Mouse (Mus musculus) central nervous system, embryonic 14 days (tissue): Measurements from ENCODE around the gene Morc1. TPM values are rescaled to one million over a fixed set of nuclear protein-coding genes. Genes with fewer than 3 reads are reported as not detected.

Experiments
- polyA plus RNA-seq: library from polyadenylated mRNA; depleted of rRNA; stranded (reverse); fragments of >200 nt; gene quantifications from 2 replicates; pipeline ENCODE4 v1.2.3, GENCODE M21; 2012; rRNA removed

The Morc1 gene
- 0.04 and 0.05 TPM in 2 replicates for polyA plus RNA-seq

DNA sequence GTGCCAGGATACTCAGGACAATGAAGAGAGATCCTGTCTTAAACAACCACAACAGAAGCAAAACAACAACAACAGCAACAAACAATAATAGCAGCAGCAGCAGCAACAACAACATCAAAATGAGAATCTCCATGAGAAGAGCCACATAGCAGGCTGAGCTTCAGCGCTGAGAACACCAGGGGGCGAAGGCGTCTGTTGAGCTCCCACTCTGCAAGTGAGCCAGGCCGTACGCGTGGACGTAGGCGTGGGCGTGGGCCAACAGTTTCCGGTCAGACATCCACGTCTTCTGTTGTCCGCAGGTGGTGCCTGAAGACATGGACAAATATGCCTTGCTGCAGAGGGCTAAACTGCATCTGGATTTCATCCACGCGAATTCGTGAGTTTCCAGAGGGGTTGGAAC is at the start of gene Morc1:
Gene Morc1 (plus strand): TSS at position 211 of the 400 bp plus-strand sequence.

DNA sequence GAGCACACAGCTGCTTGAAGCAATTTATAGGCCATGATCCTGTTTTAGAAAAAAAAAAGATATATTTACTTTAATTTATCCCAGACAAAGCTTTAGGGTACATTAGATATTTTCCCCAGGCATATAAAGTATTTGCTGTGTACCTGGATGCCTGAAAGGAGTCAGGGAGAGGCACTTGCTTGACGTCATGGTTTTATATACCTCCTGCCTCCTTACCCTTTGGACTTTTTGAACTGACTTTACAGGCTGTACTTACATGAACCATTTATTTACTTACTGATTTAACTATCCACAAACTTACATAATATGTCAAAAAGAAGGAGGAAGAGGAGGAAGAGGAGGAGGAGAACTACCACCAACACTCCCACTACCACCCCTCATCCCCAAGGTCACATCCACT is 18.8 kb upstream of the Morc1 start, which contains the start of gene Gm5485:
Gene Gm5485 (minus strand): TSS at position 171 of the 400 bp plus-strand sequence.

Other genes starting within 250 kb of the Morc1 start
- gene Dppa4, start 147.5 kb upstream of the Morc1 start, polyA plus RNA-seq = not detected in 2 replicates
- not detected in 2 replicates for gene Dppa2, start 127.3 kb upstream of the Morc1 start, polyA plus RNA-seq
- gene Gm5485, start 18.8 kb upstream of the Morc1 start, polyA plus RNA-seq = not detected in 2 replicates